Mouse (Mus musculus) liver, adult 2 months (tissue): Measurements from ENCODE around the gene Trabd.

Experiments
- CTCF ChIP-seq: fragments of 200-500 bp; IDR thresholded peaks from 2 replicates; pipeline ENCODE4 v1.5.1; 2011; ENCODE audit warnings: low read depth, low read length, control low read depth
- POLR2A ChIP-seq: fragments of 200-500 bp; IDR thresholded peaks from 2 replicates; pipeline ENCODE4 v1.6.1; 2011; ENCODE audit warnings: low read length, control low read depth; ENCODE audit not compliant: insufficient read depth; ENCODE audit errors: extremely low read depth

DNA sequence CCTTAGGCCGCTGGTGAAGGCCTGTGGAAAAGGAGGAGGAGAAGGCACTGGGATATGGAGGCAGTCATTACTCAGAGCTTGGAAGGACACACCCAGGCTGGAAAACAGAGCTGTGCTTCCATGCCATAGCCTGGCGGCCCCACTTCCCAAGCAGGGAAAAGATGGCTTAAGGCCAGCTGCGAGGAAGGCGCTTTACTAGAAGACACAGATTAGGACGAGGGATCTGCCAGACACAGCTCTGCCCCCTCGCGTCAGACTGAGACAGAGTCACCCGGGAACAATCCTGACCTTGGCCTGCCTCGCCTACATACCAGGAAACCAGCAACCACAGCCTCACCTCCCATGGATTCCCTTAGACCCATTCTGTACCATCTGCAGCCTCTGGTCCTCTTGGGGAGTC is 35.2 kb downstream of the Trabd start:
- TF ChIP-seq CTCF, result peak; percentile 27
- TF ChIP-seq POLR2A, result no peak
